Mouse (Mus musculus) thymus, adult 2 months (tissue): ENCODE measurements around the gene Mamstr.

Experiments used
- CTCF ChIP-seq: fragments of 200-500 bp; IDR thresholded peaks from 2 replicates; pipeline ENCODE4 v1.5.1; 2012; ENCODE audit warnings: mild to moderate bottlenecking, control low read depth, low read length, moderate library complexity, borderline replicate concordance; ENCODE audit not compliant: control insufficient read depth, poor library complexity, insufficient read depth; ENCODE audit errors: extremely low read depth
- POLR2A ChIP-seq: fragments of 200-500 bp; IDR thresholded peaks from 2 replicates; pipeline ENCODE4 v1.6.1; 2012; ENCODE audit warnings: mild to moderate bottlenecking, low read length, control low read depth, moderate library complexity; ENCODE audit not compliant: control insufficient read depth, poor library complexity, insufficient read depth; ENCODE audit errors: extremely low read depth

DNA sequence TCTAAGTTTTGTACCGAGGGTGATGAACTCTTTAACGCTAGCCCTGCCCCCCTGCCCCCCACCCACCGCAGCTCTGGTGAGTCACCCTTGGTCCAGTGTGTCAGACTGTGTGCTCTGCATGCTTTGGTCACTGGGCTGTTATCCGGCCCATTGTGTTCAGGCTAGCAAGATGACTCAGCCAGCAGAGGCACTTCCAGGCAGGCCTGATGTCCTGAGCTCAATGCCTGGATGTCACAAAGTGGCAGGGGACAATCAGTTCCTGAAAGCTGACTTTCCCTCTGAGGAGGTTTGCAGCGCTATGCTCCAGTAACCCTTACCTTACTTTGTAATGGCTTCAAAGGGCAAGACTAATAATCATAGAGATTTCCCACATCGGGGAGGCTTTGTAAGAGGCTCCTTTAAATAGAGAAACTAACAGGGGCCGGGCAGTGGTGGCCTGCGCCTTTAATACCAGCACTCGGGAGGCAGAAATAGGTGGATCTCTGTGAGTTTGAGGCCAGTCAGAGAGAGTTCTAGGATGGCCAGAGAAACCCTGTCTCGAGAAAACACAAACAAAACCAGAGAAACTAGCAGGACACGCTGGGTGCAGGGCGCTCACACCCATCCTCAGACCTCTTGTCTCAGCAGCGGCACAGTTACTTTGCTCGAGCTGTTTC is 40.3 kb downstream of the Mamstr start:
- TF ChIP-seq CTCF: no peak
- no peak for TF ChIP-seq POLR2A
